Mouse (Mus musculus) skeletal muscle tissue, adult 2 months (tissue): ENCODE data around the gene 4930469K13Rik.
"Not testable (repeated sequence)": the region's sequence is repeated elsewhere in the genome, so short reads cannot be mapped to it uniquely, and the experiment has no call there.

ENCODE experiments used
- DNase-seq: peaks from one replicate; pipeline ENCODE4 v3.0.0-alpha.2; 2012; ENCODE audit warnings: low read depth, low spot score

4930469K13Rik gene

GRCm38 (mm10) chr11:34098422-34098821 is at the start of gene 4930469K13Rik:
4930469K13Rik (minus strand) TSS chr11:34098554.
- DNase-seq = no peak

GRCm38 (mm10) chr11:34146934-34147333 is 48.6 kb upstream of the 4930469K13Rik start:
- no peak for DNase-seq

GRCm38 (mm10) chr11:34144421-34144820 is 46.1 kb upstream of the 4930469K13Rik start:
- no peak for DNase-seq

DNA sequence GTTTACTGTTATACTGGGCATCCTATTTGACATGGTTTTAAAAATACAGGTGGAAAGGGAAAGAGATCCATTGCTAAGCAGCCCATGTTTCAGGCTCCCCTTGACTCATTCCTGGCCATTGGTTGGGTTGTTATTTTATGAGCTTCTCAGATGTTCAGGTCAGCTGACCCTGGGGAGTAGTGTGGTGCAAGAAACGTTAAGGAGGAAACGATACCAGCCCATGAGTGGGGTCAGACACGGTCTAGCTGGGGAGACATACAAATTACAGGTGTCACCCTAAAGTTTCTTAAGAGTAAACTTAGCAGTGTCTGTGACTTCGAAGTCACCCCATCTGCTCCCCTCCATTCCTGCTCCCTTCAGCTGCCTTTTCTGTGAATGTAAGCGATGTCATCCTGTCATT is 45.6 kb upstream of the 4930469K13Rik start:
- no peak for DNase-seq

DNA sequence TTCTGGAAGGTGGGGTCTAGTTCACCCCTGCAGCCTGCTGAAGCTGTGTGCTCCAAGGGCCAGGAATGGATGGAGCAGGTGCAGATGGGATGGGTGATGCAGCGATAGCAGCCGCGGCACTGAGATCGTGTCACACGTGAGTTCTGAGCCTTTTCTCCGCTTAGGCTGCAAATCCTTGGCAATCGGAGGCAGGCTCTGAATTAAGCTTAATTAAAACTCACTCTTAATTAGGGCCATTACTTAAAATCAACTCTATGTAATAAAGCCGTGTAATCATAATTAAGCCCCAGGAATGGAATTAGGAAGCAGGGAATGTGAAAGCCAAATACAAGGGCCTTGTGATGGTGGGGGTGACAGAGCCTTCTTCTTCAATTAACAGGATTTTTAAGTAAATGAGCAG is 40.9 kb upstream of the 4930469K13Rik start:
- DNase-seq = no peak

DNA sequence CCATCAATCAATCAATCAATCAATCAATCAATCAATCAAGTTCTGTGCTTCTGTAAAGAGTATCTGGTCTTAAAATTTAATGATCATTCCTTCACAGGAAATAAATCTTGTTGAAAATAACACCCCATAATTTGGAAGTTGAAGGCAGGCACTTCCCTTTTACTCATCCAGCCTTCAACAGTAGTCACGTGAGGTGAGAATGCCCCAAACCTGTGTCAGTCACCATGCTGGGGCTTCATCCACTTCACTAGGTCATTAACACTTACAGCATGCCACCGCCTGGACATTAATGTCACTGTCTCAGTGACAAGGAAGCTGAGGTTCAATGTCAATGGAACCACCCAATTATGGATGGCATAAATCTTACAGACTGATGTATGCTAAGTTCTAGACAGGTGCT is 30.1 kb upstream of the 4930469K13Rik start:
- no peak for DNase-seq

DNA sequence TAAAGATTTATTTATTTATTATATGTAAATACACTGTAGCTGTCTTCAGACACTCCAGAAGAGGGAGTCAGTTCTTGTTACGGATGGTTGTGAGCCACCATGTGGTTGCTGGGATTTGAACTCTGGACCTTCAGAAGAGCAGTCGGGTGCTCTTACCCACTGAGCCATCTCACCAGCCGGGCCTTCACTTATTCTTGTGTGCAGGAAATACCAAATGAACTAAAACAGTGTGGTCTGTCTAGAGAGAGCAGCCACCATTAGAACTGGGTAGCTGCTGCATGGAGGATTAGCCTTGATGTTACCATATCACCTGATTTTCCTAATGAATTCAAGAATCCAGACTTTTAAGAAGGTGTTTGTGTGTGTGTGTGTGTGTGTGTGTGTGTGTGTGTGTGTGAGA is 27.4 kb upstream of the 4930469K13Rik start:
- DNase-seq = not testable (repeated sequence)

DNA sequence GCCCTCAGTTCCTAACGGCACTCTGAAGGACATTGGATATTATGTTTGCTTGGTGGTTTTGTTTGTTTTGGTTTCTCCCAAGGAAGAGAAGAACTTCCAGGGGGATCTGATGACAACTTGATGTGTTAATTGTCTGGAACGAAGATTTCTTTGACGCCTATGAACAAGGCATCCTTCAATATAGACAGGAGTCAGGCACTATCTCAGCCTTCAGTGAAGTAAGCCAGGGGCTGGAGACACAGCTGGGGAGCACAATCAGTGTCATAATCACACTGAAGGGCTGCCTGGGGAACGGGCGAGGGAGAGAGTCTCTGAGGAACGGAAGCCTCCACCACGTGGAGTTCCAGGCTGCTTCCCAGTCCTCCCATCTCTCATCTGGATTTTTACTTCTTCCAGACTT is 26.5 kb upstream of the 4930469K13Rik start:
- peak; percentile 7 for DNase-seq

GRCm38 (mm10) chr11:34123147-34123546 is 24.8 kb upstream of the 4930469K13Rik start:
- no peak for DNase-seq

GRCm38 (mm10) chr11:34118319-34118718 is 20.0 kb upstream of the 4930469K13Rik start:
- DNase-seq = no peak

- DNase-seq = no peak
Measured at GRCm38 (mm10) chr11:34117581-34117980, 19.2 kb upstream of the 4930469K13Rik start.

GRCm38 (mm10) chr11:34116572-34117135 is 18.3 kb upstream of the 4930469K13Rik start:
- DNase-seq = no peak

DNA sequence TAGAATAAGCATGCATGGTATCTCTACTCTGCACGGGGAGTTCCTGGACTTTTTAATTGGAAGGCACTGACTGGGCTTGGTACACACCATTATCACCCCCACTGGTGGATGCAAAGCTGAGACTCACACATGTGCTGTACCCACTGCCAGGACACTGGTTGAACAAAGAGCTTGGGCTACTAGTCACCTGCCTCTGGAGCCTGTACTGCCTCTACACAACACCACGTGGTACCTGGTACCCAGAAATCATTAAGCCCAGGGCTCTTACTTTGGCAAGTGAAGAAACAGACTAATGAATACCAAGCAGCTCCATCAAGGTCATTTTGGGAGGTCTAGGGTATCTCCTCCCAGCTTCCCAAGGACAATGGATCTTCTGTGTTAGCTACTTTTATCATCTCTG is 15.4 kb upstream of the 4930469K13Rik start:
- DNase-seq = no peak

DNA sequence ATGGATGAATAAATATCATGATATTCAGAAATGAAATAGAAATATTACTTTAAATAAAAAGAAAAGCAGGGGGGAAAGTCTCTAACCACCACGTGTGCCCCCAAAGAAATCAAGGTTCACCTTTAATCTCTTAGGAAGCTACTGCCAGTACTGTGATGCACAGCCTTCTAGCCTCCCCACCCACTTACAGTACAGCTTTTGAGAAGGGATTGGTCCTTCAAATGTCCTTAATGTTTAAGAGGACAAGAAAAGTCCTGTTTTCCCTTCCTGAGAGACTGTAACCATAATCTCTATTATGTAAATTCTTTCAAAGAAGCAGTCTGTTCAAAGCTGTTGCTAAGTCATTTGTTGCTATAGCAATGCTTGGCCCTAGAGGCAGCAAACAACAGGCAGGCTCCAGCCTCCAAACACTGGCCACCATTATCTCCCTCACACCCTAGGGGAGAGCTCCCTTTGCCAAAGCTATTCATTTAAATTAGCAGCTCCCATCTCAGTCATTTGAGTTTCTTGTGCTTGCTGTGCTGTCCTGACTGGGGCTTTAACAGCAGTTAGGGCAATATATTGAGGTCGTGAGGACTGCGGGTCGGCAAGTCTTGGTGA is 14.5 kb upstream of the 4930469K13Rik start:
- DNase-seq = no peak

DNA sequence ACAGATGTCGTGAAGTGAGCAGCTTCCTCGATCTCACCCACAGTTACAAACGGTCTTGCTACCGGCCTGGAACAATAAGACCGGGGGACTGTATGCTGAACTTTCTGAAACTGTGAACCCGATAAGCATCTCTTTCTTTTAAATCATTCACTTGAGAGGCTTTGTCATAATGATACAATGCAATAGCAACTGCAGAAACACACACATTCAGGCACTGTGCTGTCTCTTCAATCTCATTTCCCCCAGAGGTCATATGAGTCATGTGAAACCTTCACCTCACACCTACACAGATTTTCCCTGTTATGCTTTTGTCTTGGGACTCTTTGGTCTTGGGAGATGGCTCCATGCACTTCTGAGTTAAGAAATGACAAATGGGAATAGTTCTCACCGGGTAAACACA is 13.6 kb upstream of the 4930469K13Rik start:
- DNase-seq = no peak

GRCm38 (mm10) chr11:34109260-34109659 is 10.9 kb upstream of the 4930469K13Rik start:
- no peak for DNase-seq

DNA sequence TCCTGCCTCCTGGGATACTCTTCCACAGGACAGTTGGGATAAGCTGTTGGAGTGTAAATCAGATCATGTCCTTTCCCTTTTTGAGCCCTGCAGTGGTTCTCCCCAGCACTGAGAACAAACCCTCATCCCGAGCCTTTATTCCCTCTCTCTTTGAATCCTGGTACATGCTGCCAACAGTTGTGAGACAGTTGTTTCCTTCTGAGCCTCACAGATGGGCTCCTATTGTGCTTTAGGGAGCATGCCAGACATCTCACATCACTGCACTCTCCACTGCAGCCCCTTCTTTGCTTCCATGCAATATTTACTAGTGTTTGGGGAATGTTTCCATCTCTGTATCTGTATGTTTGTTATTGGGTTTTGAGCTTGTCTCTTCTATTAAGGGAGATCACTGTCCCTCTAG is 6.6 kb upstream of the 4930469K13Rik start:
- no peak for DNase-seq

DNA sequence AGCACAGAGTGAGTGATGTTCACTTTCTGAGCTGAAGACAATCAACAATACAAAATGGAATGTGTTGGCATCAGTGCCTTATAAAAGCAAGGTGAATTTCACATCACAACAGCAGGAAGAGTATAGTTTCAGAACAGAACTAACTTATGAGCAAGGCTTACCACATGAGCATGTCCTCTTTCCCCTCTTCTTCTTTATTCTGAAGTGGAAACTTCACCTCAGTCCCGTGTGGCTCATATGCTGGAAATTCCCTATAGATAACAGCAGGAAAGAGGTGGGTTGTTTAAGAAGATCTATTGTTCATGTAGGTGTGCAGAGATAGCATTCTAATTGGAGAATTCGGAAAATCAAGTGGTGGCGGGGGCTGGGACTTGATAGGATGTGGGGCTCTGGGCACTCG is 3.5 kb upstream of the 4930469K13Rik start:
- no peak for DNase-seq

GRCm38 (mm10) chr11:34087064-34087463 is 11.3 kb downstream of the 4930469K13Rik start:
- DNase-seq = no peak

DNA sequence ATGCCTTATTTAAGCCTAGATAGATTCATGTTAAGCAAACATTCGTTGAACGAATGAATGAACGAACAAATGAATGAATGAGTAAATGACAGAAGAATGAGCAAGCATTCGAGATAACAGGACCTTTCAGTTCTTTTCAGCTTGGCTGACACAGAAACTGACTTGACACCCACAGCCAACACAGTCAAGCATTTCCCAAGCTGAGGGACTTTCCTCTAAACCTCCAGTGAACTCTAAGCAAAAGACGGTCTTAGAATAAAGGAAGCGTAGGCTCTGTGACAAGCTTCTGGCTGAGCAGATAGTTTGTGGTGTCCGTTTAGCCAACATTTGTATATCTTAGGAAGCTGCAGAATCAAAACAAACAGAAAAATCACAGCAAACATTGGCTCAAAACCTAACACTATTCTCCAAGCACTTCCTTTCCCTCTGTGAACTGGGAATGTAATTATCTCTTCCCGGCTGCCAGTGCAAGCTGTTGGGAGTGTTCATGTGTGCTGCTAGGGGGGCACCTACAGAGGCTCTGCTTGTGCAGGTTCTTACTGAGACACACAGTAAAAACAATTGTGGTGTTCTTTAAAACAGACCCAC is 12.1 kb downstream of the 4930469K13Rik start:
- DNase-seq = no peak

DNA sequence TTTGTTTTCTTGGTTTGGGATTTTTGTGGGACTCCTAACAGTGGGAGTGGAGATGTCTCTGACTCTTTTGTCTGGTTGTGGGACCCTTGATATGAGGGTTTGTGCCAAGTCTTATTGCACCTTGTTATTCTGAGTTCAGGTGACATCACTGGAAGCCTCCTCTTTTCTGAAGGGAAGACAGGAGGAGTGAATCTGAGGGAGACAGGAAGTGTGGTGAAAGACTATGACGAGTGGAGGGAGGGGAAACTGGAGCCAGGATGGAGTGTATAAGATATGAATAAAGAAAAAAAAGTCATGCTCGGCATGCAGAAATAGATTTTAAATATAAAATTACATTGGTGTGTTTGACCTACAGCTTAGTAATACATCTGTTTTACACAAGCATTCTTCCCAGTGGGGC is 13.7 kb downstream of the 4930469K13Rik start:
- no peak for DNase-seq

DNA sequence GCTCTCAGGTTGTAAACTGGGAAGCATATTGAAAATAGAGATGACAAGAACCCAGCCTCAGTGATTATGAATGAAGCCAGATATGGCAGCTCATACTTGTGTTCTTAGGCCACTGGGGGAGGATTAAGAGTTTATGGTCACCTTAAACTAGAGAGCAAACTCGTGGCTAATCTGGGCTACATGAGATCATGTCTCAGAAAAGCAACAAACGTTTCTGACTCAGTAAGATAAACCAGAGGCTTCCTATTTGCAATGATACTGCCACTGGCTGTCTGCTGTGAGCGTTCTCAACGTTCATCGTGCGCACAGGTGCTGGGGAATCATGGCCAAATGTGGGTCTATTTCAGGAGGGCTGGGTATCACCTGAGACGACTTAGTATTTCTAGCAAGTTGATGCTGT is 14.6 kb downstream of the 4930469K13Rik start:
- peak; percentile 45 for DNase-seq
